Mouse (Mus musculus): ENCODE measurements at regions not wholly inside any gene's neighbourhood (a gene's known extent, or its start where the extent isn't known, plus 50 kb on each side); places are given as distances from the start of the nearest gene placed in this dataset.

DNA sequence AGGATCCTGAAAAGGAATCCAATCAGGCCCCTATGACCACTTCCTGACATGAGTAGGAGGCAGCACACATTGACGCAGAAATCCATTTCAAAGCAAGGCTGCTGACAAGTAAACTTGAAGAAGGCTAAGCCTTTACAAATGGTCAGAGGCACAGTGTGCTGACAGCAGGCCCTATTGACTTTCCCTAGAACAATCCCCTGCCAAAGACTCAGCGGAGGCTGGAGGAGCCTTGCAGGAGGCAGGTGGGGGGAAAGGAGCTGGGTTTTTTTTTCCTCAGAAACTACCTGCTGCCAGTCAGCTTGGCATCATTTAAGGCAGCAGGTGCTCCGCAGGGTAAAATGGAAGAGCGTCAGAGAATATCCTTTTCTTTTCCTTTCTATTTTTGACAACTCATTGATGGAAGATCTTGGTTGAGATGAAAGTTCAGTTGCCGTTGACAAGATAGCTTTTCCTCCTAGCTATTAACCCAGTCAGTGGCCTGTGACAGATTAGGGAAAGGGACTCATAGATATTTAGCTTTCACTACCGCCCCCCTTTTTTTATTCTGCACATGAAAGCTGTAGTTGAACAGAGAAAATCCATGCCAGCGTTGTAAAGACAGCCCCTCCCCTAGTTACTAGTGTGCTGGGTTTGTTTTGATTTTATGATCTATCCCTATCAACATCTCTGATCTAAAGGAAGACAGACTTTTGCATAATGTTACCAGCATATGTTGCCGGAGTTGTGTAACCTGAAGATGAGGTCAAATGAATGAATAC lies 210.6 kb downstream of the Csnka2ip start:
- DNase-seq = no peak

- DNase-seq = peak; percentile 14
Observed at GRCm38 (mm10) chr16:64368608-64369399, 233.4 kb downstream of the Csnka2ip start.

DNA sequence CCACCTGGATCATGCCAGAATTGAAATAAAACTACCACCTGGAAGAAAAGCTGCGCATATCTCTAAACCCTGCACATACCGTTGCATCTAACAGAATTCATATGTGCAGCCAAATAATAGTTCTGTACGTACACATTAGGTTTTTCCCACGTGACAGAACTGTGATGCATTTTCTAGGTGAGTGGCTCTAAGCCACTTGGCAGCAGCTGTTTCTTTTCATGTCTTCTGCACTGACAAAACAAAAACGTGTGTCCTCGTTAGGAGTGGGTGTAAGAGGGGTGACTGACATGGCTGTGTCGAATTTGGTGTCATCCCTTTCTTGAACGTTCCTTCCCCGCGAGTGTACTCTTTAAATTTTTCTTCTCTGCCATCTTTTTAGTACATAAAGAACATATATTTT lies 254.3 kb downstream of the Csnka2ip start:
- no peak for DNase-seq

GRCm38 (mm10) chr16:64332887-64333455 lies 269.2 kb downstream of the Csnka2ip start:
- no peak for DNase-seq

- peak; percentile 40 for DNase-seq
Observed at GRCm38 (mm10) chr16:64332195-64332886, 269.9 kb downstream of the Csnka2ip start.

- DNase-seq = peak; percentile 5
Observed at GRCm38 (mm10) chr16:64329264-64330060, 272.7 kb downstream of the Csnka2ip start.

GRCm38 (mm10) chr16:64318796-64319493 lies 283.3 kb downstream of the Csnka2ip start:
- DNase-seq = no peak

- DNase-seq = no peak
Observed at GRCm38 (mm10) chr16:64316831-64317230, 285.4 kb downstream of the Csnka2ip start.

DNA sequence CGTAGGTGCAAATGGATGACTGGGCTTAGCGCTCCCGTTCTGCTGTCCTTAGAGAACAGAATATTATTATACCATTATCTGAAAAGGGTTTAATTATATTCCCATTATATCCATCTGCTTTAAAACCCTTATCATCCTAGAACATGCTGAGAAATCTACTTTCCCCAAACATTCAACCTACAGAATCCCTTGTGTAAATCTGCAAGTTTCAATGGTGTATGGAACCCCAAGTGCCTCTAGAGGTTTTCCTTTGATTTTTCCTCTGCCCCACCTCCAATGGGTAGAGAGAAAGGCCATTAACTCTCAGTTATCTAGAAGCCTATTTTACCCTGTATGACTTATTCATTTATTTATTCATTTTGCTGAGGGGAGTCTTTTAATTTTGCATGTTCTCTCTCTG lies 308.7 kb downstream of the Csnka2ip start:
- no peak for DNase-seq

DNA sequence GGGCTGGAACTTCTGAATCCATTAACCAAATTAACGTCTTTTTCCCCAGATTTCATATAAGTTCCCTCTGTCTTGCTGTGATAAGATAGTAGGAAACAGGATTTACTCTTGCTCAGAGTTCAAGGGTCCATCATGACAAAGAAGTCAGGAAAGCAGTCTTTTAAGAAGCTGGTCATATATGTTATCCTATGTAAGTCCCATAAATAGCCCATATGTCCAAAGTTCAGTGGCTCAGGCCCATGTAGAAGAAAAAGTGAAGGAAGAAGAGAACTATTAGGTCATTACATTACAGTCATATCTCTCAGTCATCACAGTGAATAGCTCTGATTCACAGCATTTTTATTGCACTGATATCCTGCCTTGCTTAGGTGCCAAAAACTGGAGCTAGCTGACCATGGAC lies 316.9 kb downstream of the Csnka2ip start:
- no peak for DNase-seq

DNA sequence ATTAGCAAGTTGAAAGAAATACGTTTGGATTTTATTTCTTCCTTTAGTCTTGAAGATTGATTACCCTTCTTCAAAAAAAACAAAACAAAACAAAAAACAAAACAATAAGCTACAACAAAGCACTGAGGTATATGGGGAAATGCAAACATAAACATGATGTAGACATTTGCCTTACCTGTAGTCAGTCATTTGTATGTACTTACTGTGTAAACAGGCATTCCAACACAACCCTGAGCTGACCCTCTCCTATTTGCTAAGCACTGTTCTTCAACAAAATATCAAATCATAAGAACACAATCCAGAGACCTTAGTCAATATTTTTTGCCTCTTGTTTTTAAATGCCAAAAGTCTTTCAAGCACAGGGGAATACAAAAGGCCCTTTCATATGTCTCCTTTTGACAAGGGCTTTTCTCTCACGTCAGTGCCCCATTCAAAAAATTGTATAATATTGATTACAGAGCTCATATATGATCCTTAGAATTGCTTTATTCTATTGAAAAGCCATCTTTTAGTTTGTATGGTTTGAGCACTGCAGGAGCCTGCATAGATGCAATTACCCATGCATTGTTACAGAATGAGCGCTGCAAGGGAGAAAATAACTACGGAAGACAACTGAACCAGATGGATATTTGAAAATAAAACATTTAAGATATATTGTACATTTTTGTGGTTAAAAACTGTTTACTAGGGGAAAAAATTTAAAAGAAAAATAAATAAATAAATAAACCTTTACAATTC lies 326.2 kb downstream of the Csnka2ip start:
- no peak for DNase-seq

DNA sequence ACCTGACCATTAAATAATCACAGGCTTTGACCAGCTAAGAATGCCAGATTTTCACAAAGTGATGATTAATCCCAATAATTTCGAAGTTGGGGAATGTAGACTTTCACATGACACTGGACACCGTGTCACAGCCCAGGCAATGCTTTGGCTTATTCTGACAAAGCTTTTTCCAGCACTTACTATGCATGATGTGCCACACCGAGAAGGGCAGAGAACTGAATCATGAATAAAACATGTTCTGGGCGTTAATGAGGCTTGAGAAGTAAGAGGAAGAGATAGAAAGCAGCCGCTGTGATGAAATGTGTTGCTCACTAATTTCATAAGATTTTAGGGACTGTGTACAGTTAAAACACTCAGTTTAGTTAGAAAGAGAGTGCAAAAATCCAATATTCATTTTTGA lies 326.8 kb downstream of the Csnka2ip start:
- DNase-seq = peak; percentile 37

DNA sequence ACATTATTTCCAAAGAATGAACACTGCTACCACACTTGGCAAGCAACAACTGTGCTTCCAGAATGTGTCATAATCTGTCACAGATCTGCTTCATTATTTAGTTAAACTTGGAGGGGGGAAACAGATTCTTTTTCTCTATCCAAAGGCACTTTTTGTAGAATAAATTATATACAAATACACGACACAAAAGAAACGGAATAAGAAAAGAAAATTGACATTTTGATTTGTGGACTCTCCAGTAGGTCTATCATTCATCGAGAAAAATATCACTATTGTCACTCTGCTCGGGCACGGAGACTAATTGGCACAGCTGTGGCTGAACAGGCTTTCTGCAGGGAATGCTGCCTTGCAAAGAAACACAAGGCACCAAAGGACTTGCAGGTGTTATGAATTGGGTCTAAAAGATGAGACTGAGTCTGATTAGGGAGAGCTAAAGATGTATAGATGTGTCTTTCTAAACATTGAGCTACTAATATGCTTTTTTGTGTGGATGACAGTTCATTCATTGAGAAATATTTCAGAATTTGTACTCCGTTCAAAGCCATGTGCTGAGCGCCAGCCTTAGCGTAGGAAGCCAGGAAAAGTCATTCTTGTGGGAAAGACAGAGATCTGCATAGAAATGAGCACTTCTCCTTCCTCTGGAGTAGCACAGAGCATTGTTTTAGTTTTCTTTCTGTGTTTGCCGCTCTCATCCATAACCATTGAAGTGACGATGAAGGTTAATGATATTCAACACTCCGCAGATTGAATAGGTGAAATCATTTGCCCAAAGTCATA lies 337.1 kb downstream of the Csnka2ip start:
- no peak for DNase-seq

DNA sequence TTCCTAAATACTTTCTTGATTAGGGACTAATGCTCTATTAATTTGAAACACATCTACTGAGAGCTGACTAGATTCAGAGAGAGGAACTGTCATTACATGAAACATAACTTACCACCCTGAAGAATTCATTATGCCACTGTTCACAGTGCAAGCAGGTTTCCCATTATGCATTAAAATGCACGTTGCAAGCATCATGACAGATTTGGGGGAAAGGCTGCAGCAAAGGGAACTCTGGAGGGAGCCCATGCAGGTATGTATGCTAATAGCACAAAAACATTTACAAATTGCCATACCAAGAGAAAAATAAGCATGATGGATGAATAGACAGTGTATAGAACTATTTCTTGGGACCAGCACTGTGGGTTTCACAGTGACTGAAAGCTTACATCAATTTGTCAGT lies 351.1 kb downstream of the Csnka2ip start:
- DNase-seq = no peak

GRCm38 (mm10) chr16:64248743-64249142 lies 353.5 kb downstream of the Csnka2ip start:
- DNase-seq = no peak

GRCm38 (mm10) chr16:64245942-64246341 lies 356.3 kb downstream of the Csnka2ip start:
- no peak for DNase-seq

DNA sequence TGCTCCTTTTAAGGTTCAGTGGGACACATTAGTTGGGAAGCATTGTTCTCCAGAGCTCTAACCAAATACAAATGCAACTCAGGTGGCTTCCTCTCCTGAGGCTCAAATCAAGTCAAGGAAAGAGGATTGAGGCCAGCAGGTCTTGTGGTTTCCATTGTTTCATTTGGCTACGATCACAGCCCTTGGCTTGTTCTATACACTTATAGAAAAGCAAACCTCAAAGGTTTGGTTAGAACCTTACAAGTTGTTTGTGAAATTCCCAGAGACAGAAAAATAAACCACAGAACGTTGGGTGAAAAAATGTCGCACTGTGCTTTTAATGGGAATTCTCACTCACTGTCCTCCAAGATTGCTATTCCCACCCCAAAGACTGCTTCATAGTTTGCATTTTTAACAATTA lies 360.4 kb upstream of the Epha3 start:
- no peak for DNase-seq

DNA sequence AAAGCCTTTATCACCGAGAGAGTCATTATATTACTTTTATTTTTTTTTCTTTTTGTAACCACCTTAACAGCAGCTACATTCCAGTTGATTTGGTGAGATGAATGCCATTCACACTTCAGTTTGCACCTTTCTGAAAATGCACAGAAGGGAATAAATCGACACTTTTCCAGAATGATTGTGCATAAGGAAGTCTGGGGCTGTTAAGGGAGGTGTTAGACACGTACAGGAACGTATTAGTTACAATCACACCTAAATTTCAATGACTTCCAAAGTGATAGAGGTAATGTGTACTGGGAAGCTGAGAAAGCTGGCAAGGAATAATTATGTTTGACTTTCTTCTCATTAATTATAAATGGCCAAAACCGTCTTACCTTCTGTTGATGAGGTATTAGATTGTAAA lies 352.7 kb upstream of the Epha3 start:
- no peak for DNase-seq

GRCm38 (mm10) chr16:64211895-64212294 lies 347.9 kb upstream of the Epha3 start:
- no peak for DNase-seq

All from embryo, embryonic 11 days (tissue).